Mouse (Mus musculus) stomach, postnatal 0 days (tissue): ENCODE results near the gene Cpm. TPM values are rescaled to one million over a fixed set of nuclear protein-coding genes. Genes with fewer than 3 reads are reported as not detected.
"Not testable (repeated sequence)": the region's sequence is repeated elsewhere in the genome, so short reads cannot be mapped to it uniquely, and the experiment has no call there.

ENCODE experiments used
- ATAC-seq: fragments of 200-750 bp; cut with Nextera tagmentation; 2 replicates; pipeline ENCODE4 v1.8.0; 2017; ENCODE audit not compliant: low FRiP score, low TSS enrichment
- DNase-seq: peaks from one replicate; pipeline ENCODE4 v3.0.0-alpha.2; 2016; ENCODE audit warnings: low spot score
- H3K27ac ChIP-seq: fragments of 300-500 bp; sonication (generic); replicated peaks from 2 replicates; pipeline ENCODE4 v1.5.1; 2014; ENCODE audit warnings: mild to moderate bottlenecking, control low read depth
- H3K27me3 ChIP-seq: fragments of 300-500 bp; sonication (generic); 2 replicates; pipeline ENCODE4 v1.6.1; 2014; ENCODE audit warnings: low read length; ENCODE audit not compliant: control insufficient read depth, insufficient read depth
- H3K36me3 ChIP-seq: fragments of 300-500 bp; sonication (generic); 2 replicates; pipeline ENCODE4 v1.6.1; 2014; ENCODE audit warnings: low read length, mixed read lengths; ENCODE audit not compliant: control insufficient read depth, insufficient read depth
- H3K4me1 ChIP-seq: fragments of 300-500 bp; sonication (generic); replicated peaks from 2 replicates; pipeline ENCODE4 v1.6.1; 2014; ENCODE audit warnings: antibody characterized with exemption; ENCODE audit not compliant: control insufficient read depth, insufficient read depth
- H3K4me2 ChIP-seq: fragments of 300-500 bp; sonication (generic); replicated peaks from 2 replicates; pipeline ENCODE4 v1.6.1; 2014; ENCODE audit warnings: low read depth, mild to moderate bottlenecking, control low read depth, moderate library complexity
- H3K4me3 ChIP-seq: fragments of 300-500 bp; sonication (generic); 2 replicates; pipeline ENCODE4 v1.5.1; 2014; ENCODE audit warnings: low read depth, low read length, control low read depth
- H3K9ac ChIP-seq: fragments of 300-500 bp; sonication (generic); 2 replicates; pipeline ENCODE4 v1.6.1; 2014; ENCODE audit warnings: mild to moderate bottlenecking, low read length, control low read depth, mixed read lengths
- H3K9me3 ChIP-seq: fragments of 300-500 bp; sonication (generic); 2 replicates; pipeline ENCODE4 v1.6.1; 2016; ENCODE audit warnings: low read length; ENCODE audit not compliant: control insufficient read depth
- CTCF ChIP-seq: IDR thresholded peaks from 2 replicates; pipeline ENCODE4 v1.5.1; 2016; ENCODE audit warnings: antibody characterized with exemption, low read depth, mild to moderate bottlenecking, moderate library complexity
- EP300 ChIP-seq: optimal IDR thresholded peaks from 2 replicates; pipeline ENCODE3; 2016; ENCODE audit warnings: antibody characterized with exemption
- WGBS: fragments of 180-500 bp; shearing (Covaris S2); extraction: QIAGEN DNeasy Blood & Tissue Kit; methylation state at CpG from one replicate; pipeline ENCODE4 v1.1.7; 2014; 5-methylcytosine and 5-hydroxymethylcytosine counted together
- polyA plus RNA-seq: library from polyadenylated mRNA; unstranded; fragments of >200 nt; fragmentation: Nextera tagmentation; extraction: Ambion mirVana; gene quantifications from 2 replicates; pipeline ENCODE4 v1.2.1, GENCODE M21; 2015

The Cpm gene
- polyA plus RNA-seq, 1 experiment from 2014 or later: 22.9 TPM

- Histone ChIP-seq H3K9me3 (no peaks in the 10 kb centered on the region), H3K9ac (no peak overlapping the region)
Measured at GRCm38 (mm10) chr10:117712871-117713270, 83.6 kb downstream of the Cpm start.

GRCm38 (mm10) chr10:117713466-117713865, 84.2 kb downstream of the Cpm start:
- H3K9ac ChIP-seq: no peak overlapping the region
- no peaks in the 10 kb centered on the region for H3K9me3 ChIP-seq
- no peak overlapping the region for H3K4me2 ChIP-seq
- no peaks in the 10 kb centered on the region for H3K36me3 ChIP-seq
- no peaks in the 10 kb centered on the region for H3K4me1 ChIP-seq
- H3K27me3 ChIP-seq: no peaks in the 10 kb centered on the region
- H3K27ac ChIP-seq: no peak overlapping the region
- no peak for TF ChIP-seq EP300
- no peak for TF ChIP-seq CTCF
- ATAC-seq: no peak
- H3K4me3 ChIP-seq: no peak overlapping the region
- 88% methylated on average over 8 of the region's 8 CpGs for WGBS
- no peak for DNase-seq

More at GRCm38 (mm10) chr10:117712871-117713270, 83.6 kb downstream of the Cpm start:
- TF ChIP-seq CTCF (no peak), EP300 (no peak)
- no peak for ATAC-seq
- WGBS: 86% methylated on average over 9 of the region's 9 CpGs
- Histone ChIP-seq H3K27me3 (no peaks in the 10 kb centered on the region), H3K4me2 (no peak overlapping the region), H3K4me1 (no peaks in the 10 kb centered on the region), H3K27ac (no peak overlapping the region), H3K4me3 (no peak overlapping the region), H3K36me3 (no peaks in the 10 kb centered on the region)
- DNase-seq: no peak

DNA sequence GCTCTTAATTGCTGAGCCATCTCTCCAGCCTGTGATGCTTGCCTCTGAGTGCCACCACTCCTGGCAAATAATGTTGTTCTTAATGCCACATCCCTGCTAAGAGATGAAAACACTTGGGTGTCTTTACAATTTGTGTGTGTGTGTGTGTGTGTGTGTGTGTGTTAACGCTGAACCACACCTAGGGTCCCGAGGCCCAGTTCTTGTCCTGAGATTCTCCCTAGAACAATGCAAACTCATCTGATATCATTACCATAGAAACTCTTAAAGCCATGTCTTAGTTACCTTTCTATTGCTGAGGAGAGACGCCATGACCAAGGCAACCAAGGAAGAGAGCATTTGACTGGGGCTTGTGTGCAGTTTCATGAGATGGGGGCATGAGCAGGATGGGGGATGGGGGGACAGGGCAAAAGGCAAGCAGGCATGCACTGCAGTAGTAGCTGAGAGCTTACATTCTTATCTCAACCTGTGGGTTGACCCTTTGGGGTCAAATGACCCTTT, 84.8 kb downstream of the Cpm start:
- H3K4me2 ChIP-seq: no peak overlapping the region
- no peaks in the 10 kb centered on the region for H3K36me3 ChIP-seq
- 82% methylated on average over 3 of the region's 3 CpGs for WGBS
- ATAC-seq (no peak), DNase-seq (no peak)
- no peaks in the 10 kb centered on the region for H3K9me3 ChIP-seq
- no peak overlapping the region for H3K27ac ChIP-seq
- H3K4me3 ChIP-seq: no peak overlapping the region
- TF ChIP-seq EP300 (no peak), CTCF (no peak)
- no peaks in the 10 kb centered on the region for H3K4me1 ChIP-seq
- no peaks in the 10 kb centered on the region for H3K27me3 ChIP-seq
- no peak overlapping the region for H3K9ac ChIP-seq

- no peak for ATAC-seq
Measured at GRCm38 (mm10) chr10:117714928-117715500, 85.7 kb downstream of the Cpm start.

DNA sequence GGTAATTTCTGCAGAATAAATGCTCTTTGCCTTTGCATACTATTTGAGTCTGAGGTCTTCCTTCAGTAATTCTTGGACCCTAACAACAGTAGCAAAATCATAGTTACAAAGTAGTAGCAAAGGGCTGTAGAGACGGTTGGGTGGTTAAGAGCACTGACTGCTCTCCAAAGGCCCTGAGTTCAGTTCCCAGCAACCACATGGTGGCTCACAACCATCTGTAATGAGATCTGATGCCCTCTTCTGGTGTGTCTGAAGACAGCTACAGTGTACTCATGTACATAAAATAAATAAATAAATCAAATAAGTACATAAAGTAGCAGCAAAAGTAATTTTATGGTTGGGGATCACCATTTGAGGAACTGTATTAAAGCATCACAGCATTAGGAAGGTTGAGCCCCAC, 86.4 kb downstream of the Cpm start:
- not testable (repeated sequence) for ATAC-seq, H3K27ac ChIP-seq, H3K4me3 ChIP-seq, H3K9me3 ChIP-seq, H3K27me3 ChIP-seq, H3K4me2 ChIP-seq, H3K36me3 ChIP-seq, H3K9ac ChIP-seq, DNase-seq, H3K4me1 ChIP-seq
- WGBS: 96% methylated on average over 1 of the region's 1 CpGs

More at GRCm38 (mm10) chr10:117714928-117715500, 85.7 kb downstream of the Cpm start:
- Histone ChIP-seq H3K27ac (no peak overlapping the region), H3K4me2 (no peak overlapping the region), H3K4me3 (no peak overlapping the region), H3K27me3 (no peaks in the 10 kb centered on the region), H3K9ac (no peak overlapping the region), H3K9me3 (no peaks in the 10 kb centered on the region), H3K4me1 (no peaks in the 10 kb centered on the region), H3K36me3 (no peaks in the 10 kb centered on the region)
- DNase-seq: no peak
- 73% methylated on average over 4 of the region's 4 CpGs for WGBS
- TF ChIP-seq CTCF (no peak), EP300 (no peak)

- Histone ChIP-seq H3K4me2 (no peak overlapping the region), H3K27me3 (no peaks in the 10 kb centered on the region), H3K36me3 (no peaks in the 10 kb centered on the region), H3K9ac (no peak overlapping the region), H3K27ac (no peak overlapping the region), H3K4me3 (no peak overlapping the region), H3K9me3 (no peaks in the 10 kb centered on the region), H3K4me1 (no peaks in the 10 kb centered on the region)
- no peak for TF ChIP-seq CTCF
- TF ChIP-seq EP300: no peak
- 89% methylated on average over 3 of the region's 3 CpGs for WGBS
- ATAC-seq: no peak
- no peak for DNase-seq
Measured at GRCm38 (mm10) chr10:117716686-117717085, 87.4 kb downstream of the Cpm start.
